Mouse (Mus musculus) induced T-regulatory cell, adult 2 months (primary cell): ENCODE results near the gene Lyve1.
"Not testable (repeated sequence)": the region's sequence is repeated elsewhere in the genome, so short reads cannot be mapped to it uniquely, and the experiment has no call there.

Experiments used
- DNase-seq: peaks from one replicate; pipeline ENCODE4 v3.0.0-alpha.2; 2012; ENCODE audit warnings: low read depth

Lyve1 gene

GRCm38 (mm10) chr7:110862751-110863289 is at the start of gene Lyve1:
Lyve1 (minus strand) TSS chr7:110863239.
- no peak for DNase-seq

GRCm38 (mm10) chr7:110908209-110909144 is 45.4 kb upstream of the Lyve1 start:
- no peak for DNase-seq

- no peak for DNase-seq
These were observed 43.5 kb upstream of the Lyve1 start for GRCm38 (mm10) chr7:110906566-110906965.

- DNase-seq, result no peak
These were observed 40.2 kb upstream of the Lyve1 start for GRCm38 (mm10) chr7:110903226-110903625.

- no peak for DNase-seq
These were observed 34.2 kb upstream of the Lyve1 start for GRCm38 (mm10) chr7:110897202-110897601.

GRCm38 (mm10) chr7:110896453-110896852 is 33.4 kb upstream of the Lyve1 start:
- no peak for DNase-seq

- DNase-seq, result not testable (repeated sequence)
These were observed 32.7 kb upstream of the Lyve1 start for GRCm38 (mm10) chr7:110895772-110896171.

- DNase-seq, result no peak
These were observed 31.6 kb upstream of the Lyve1 start for GRCm38 (mm10) chr7:110894673-110895072.

GRCm38 (mm10) chr7:110893943-110894610 is 31.0 kb upstream of the Lyve1 start:
- DNase-seq, result no peak

GRCm38 (mm10) chr7:110891501-110891986 is 28.5 kb upstream of the Lyve1 start:
- no peak for DNase-seq

- DNase-seq, result no peak
These were observed 18.8 kb upstream of the Lyve1 start for GRCm38 (mm10) chr7:110881746-110882333.

GRCm38 (mm10) chr7:110878028-110878427 is 15.0 kb upstream of the Lyve1 start:
- no peak for DNase-seq

- DNase-seq, result no peak
These were observed 13.9 kb upstream of the Lyve1 start for GRCm38 (mm10) chr7:110876965-110877364.

- no peak for DNase-seq
These were observed 5.8 kb upstream of the Lyve1 start for GRCm38 (mm10) chr7:110868807-110869206.

GRCm38 (mm10) chr7:110867116-110867515 is 4.1 kb upstream of the Lyve1 start:
- DNase-seq, result no peak

GRCm38 (mm10) chr7:110866021-110866420 is 3.0 kb upstream of the Lyve1 start:
- no peak for DNase-seq

GRCm38 (mm10) chr7:110865570-110865969 is 2.5 kb upstream of the Lyve1 start:
- no peak for DNase-seq

- no peak for DNase-seq
These were observed 2.0 kb upstream of the Lyve1 start for GRCm38 (mm10) chr7:110865038-110865437.

GRCm38 (mm10) chr7:110860129-110860528 is 2.9 kb downstream of the Lyve1 start:
- no peak for DNase-seq

- DNase-seq, result no peak
These were observed 7.4 kb downstream of the Lyve1 start for GRCm38 (mm10) chr7:110855604-110856003.

GRCm38 (mm10) chr7:110854927-110855546 is 8.0 kb downstream of the Lyve1 start:
- no peak for DNase-seq

- no peak for DNase-seq
These were observed 8.5 kb downstream of the Lyve1 start for GRCm38 (mm10) chr7:110854519-110854918.
